Comparison of ENCODE assay signal across 8 mouse cellular contexts in the genomic region with DNA sequence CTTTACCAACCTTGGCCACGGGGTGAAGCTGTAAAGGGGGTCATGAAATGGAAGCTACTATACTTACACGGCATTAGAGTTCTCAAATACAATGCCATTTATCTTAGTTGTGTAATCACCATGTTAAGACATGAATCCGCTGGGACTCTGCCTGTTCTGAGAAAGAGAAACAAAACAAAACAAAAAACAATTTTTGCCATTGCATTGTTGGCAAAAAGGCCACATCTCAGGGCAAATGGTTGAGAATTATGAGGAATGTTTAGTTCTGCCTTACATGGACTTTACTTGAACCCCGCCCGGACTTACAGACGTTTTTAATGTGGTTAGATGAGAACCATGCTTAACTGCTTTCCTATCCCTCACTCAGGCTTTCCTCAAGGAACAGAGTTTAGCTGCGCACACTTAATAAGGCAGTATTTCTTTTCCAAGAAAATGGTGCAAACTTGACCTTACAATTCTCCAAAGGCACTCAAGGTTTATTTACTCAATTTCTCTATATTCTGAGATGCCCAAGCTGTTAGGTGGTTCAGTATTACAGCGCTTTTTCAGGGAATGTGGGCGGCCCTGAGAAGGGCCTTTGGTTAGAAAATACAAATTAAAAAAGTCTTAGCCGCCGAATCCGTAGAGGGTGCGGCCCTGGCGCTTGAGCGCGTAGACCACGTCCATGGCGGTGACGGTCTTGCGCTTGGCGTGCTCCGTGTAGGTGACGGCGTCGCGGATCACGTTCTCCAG. TPM values are rescaled to one million over a fixed set of nuclear protein-coding genes. Genes with fewer than 3 reads are reported as not detected.
DNase-seq lines count a peak whose midpoint lies in the region; ATAC-seq and TF ChIP-seq lines count a peak whose summit lies in the region.

No protein-coding gene starts in this region.

- WGBS in kidney, adult 2 months: 4% methylated on average over 25 of the region's 27 CpGs
- WGBS in embryonic facial prominence, embryonic 11.5 days: 2% methylated on average over 18 of the region's 27 CpGs
- WGBS in intestine, postnatal 0 days: under 1% methylated on average over 19 of the region's 27 CpGs
- 1% methylated on average over 23 of the region's 27 CpGs for WGBS in neural tube, embryonic 13.5 days

- peak overlapping the region; percentile 71 for H3K4me3 ChIP-seq in kidney, adult 2 months (ENCODE audit: insufficient read depth, low read depth, low read length)
- peak overlapping the region; percentile 41 for H3K4me3 ChIP-seq in embryonic facial prominence, embryonic 11.5 days (ENCODE audit: low read depth, low read length)
- H3K4me3 ChIP-seq in intestine, postnatal 0 days (ENCODE audit: low read depth, low read length): peak overlapping the region; percentile 44
- H3K4me3 ChIP-seq in neural tube, embryonic 13.5 days: peak overlapping the region; percentile 59

- H3K9ac ChIP-seq in embryonic facial prominence, embryonic 11.5 days (replicated peaks; ENCODE audit: low read length): peak overlapping the region; percentile 64
- H3K9ac ChIP-seq in intestine, postnatal 0 days (ENCODE audit: low read depth, low read length): peak overlapping the region; percentile 26
- H3K9ac ChIP-seq in neural tube, embryonic 13.5 days: peak overlapping the region; percentile 60

- TF ChIP-seq POLR2A in kidney, adult 2 months (IDR thresholded peaks at IDR 0.05; ENCODE audit: low read depth, low read length): no peak

- TF ChIP-seq CTCF in kidney, adult 2 months (conservative IDR thresholded peaks at IDR 0.05; ENCODE audit: insufficient read depth, insufficient read length, low read depth, low read length): no peak
- TF ChIP-seq CTCF in intestine, postnatal 0 days (IDR thresholded peaks at IDR 0.05; ENCODE audit: low read depth): peak; percentile 39

- H3K4me1 ChIP-seq in kidney, adult 2 months (ENCODE audit: control insufficient read depth, insufficient read depth, low read length): peaks cover 12% of the 10 kb centered on the region; the same call in 1 of the 2 replicates
- no peaks in the 10 kb centered on the region for H3K4me1 ChIP-seq in embryonic facial prominence, embryonic 11.5 days (ENCODE audit: control insufficient read depth, insufficient read depth, low read length)
- peaks cover 12% of the 10 kb centered on the region for H3K4me1 ChIP-seq in intestine, postnatal 0 days (replicated peaks; ENCODE audit: control insufficient read depth, insufficient read depth, low read length)
- peaks cover 34% of the 10 kb centered on the region for H3K4me1 ChIP-seq in neural tube, embryonic 13.5 days (replicated peaks)

- H3K36me3 ChIP-seq in kidney, adult 2 months (ENCODE audit: control insufficient read depth, insufficient read depth, low read length): no peaks in the 10 kb centered on the region
- no peaks in the 10 kb centered on the region for H3K36me3 ChIP-seq in embryonic facial prominence, embryonic 11.5 days (replicated peaks; ENCODE audit: control insufficient read depth, insufficient read depth, low read depth, low read length)
- H3K36me3 ChIP-seq in intestine, postnatal 0 days (ENCODE audit: control insufficient read depth, insufficient read depth): no peaks in the 10 kb centered on the region
- H3K36me3 ChIP-seq in neural tube, embryonic 13.5 days: no peaks in the 10 kb centered on the region

- H3K9me3 ChIP-seq in embryonic facial prominence, embryonic 11.5 days (replicated peaks; ENCODE audit: control insufficient read depth, low read length): no peaks in the 10 kb centered on the region
- H3K9me3 ChIP-seq in intestine, postnatal 0 days (ENCODE audit: control insufficient read depth): no peaks in the 10 kb centered on the region
- no peaks in the 10 kb centered on the region for H3K9me3 ChIP-seq in neural tube, embryonic 13.5 days

- no peaks in the 10 kb centered on the region for H3K27me3 ChIP-seq in kidney, adult 2 months (replicated peaks; ENCODE audit: control insufficient read depth, insufficient read depth, low read length)
- H3K27me3 ChIP-seq in embryonic facial prominence, embryonic 11.5 days (ENCODE audit: control insufficient read depth, insufficient read depth, low read length): no peaks in the 10 kb centered on the region
- no peaks in the 10 kb centered on the region for H3K27me3 ChIP-seq in intestine, postnatal 0 days (replicated peaks; ENCODE audit: control insufficient read depth, insufficient read depth, low read length)
- H3K27me3 ChIP-seq in neural tube, embryonic 13.5 days: no peaks in the 10 kb centered on the region

- DNase-seq in kidney, adult 2 months: no peak
- DNase-seq in kidney, postnatal 10 days: no peak
- DNase-seq in ES-CJ7 (ENCODE audit: low read depth, low spot score): peak; percentile 81
- DNase-seq in embryonic facial prominence, embryonic 11.5 days (ENCODE audit: low spot score): peak; percentile 72
- no peak for DNase-seq in gastrocnemius, postnatal 10 days
- DNase-seq in urinary bladder, postnatal 14 days (ENCODE audit: low spot score): no peak

- ATAC-seq in embryonic facial prominence, embryonic 11.5 days (replicated peaks; ENCODE audit: insufficient number of reproducible peaks, low FRiP score, low TSS enrichment, low read depth): no peak; the same call in 1 of the 2 replicates
- no peak for ATAC-seq in intestine, postnatal 0 days
- peak; percentile 21 for ATAC-seq in neural tube, embryonic 13.5 days (ENCODE audit: low read depth)

- H3K4me2 ChIP-seq in embryonic facial prominence, embryonic 11.5 days (ENCODE audit: low read depth, low read length): peak overlapping the region; percentile 67
- peak overlapping the region; percentile 88 for H3K4me2 ChIP-seq in intestine, postnatal 0 days (replicated peaks; ENCODE audit: low read depth)
- H3K4me2 ChIP-seq in neural tube, embryonic 13.5 days: peak overlapping the region; percentile 79

- H3K27ac ChIP-seq in kidney, adult 2 months (ENCODE audit: insufficient read depth, low read depth, low read length): no peak overlapping the region; the same call in 1 of the 2 replicates
- H3K27ac ChIP-seq in embryonic facial prominence, embryonic 11.5 days (replicated peaks; ENCODE audit: low read depth, low read length): peak overlapping the region; percentile 85
- H3K27ac ChIP-seq in intestine, postnatal 0 days (ENCODE audit: low read depth, low read length): peak overlapping the region; percentile 85
- peak overlapping the region; percentile 90 for H3K27ac ChIP-seq in neural tube, embryonic 13.5 days (replicated peaks)

RNA-seq across cellular contexts. Expression of gene Hist1h4a, which starts 0.6 kb away (rescaled TPM):
- 0.91 and 2.3 TPM in 2 replicates for polyA plus RNA-seq in kidney, adult 2 months (2012; rRNA removed)
- polyA plus RNA-seq in embryonic facial prominence, embryonic 11.5 days (2014; fragmentation: Nextera tagmentation; extraction: Ambion mirVana): not detected in 2 replicates
- 0.43 TPM in 1 of 2 replicates, not detected in the other for polyA plus RNA-seq in intestine, postnatal 0 days (2015; fragmentation: Nextera tagmentation; extraction: Ambion mirVana)
- 1.1 TPM in 1 of 2 replicates, not detected in the other for polyA plus RNA-seq in neural tube, embryonic 13.5 days (2015; fragmentation: Nextera tagmentation; extraction: Ambion mirVana)
- total RNA-seq in gastrocnemius, postnatal 10 days (2021): 100 to 1,000 TPM; 140 to 160 TPM

RNA-seq across cellular contexts. Expression of gene Hist1h3a, which starts 1.8 kb away (rescaled TPM):
- polyA plus RNA-seq in kidney, adult 2 months (2012; rRNA removed): 0.74 and 1.5 TPM in 2 replicates
- polyA plus RNA-seq in embryonic facial prominence, embryonic 11.5 days (2014; fragmentation: Nextera tagmentation; extraction: Ambion mirVana): 4.0 and 4.3 TPM in 2 replicates
- 4.1 and 4.5 TPM in 2 replicates for polyA plus RNA-seq in intestine, postnatal 0 days (2015; fragmentation: Nextera tagmentation; extraction: Ambion mirVana)
- 1.1 and 1.5 TPM in 2 replicates for polyA plus RNA-seq in neural tube, embryonic 13.5 days (2015; fragmentation: Nextera tagmentation; extraction: Ambion mirVana)
- 100 to 1,000 TPM; 159 to 176 TPM for total RNA-seq in gastrocnemius, postnatal 10 days (2021)

RNA-seq across cellular contexts. Expression of gene Hist1h1a, which starts 3.1 kb away (rescaled TPM):
- 0.22 TPM in 1 of 2 replicates, not detected in the other for polyA plus RNA-seq in kidney, adult 2 months (2012; rRNA removed)
- 4.5 and 5.0 TPM in 2 replicates for polyA plus RNA-seq in embryonic facial prominence, embryonic 11.5 days (2014; fragmentation: Nextera tagmentation; extraction: Ambion mirVana)
- 0.60 and 0.85 TPM in 2 replicates for polyA plus RNA-seq in intestine, postnatal 0 days (2015; fragmentation: Nextera tagmentation; extraction: Ambion mirVana)
- polyA plus RNA-seq in neural tube, embryonic 13.5 days (2015; fragmentation: Nextera tagmentation; extraction: Ambion mirVana): not detected in 2 replicates
- 100 to 1,000 TPM; 124 to 147 TPM for total RNA-seq in gastrocnemius, postnatal 10 days (2021)

RNA-seq across cellular contexts. Expression of gene Hist1h4b, which starts 3.6 kb away (rescaled TPM):
- polyA plus RNA-seq in kidney, adult 2 months (2012; rRNA removed): 3.1 and 5.3 TPM in 2 replicates
- 7.4 and 10.1 TPM in 2 replicates for polyA plus RNA-seq in embryonic facial prominence, embryonic 11.5 days (2014; fragmentation: Nextera tagmentation; extraction: Ambion mirVana)
- polyA plus RNA-seq in intestine, postnatal 0 days (2015; fragmentation: Nextera tagmentation; extraction: Ambion mirVana): 0.76 and 1.4 TPM in 2 replicates
- polyA plus RNA-seq in neural tube, embryonic 13.5 days (2015; fragmentation: Nextera tagmentation; extraction: Ambion mirVana): 2.3 TPM in 1 of 2 replicates, not detected in the other
- total RNA-seq in gastrocnemius, postnatal 10 days (2021): 100 to 1,000 TPM; 131 to 149 TPM

RNA-seq across cellular contexts. Expression of gene Hist1h3b, which starts 8.3 kb away (rescaled TPM):
- 0.88 and 1.4 TPM in 2 replicates for polyA plus RNA-seq in kidney, adult 2 months (2012; rRNA removed)
- polyA plus RNA-seq in embryonic facial prominence, embryonic 11.5 days (2014; fragmentation: Nextera tagmentation; extraction: Ambion mirVana): 8.3 and 10.5 TPM in 2 replicates
- polyA plus RNA-seq in intestine, postnatal 0 days (2015; fragmentation: Nextera tagmentation; extraction: Ambion mirVana): 1.3 and 1.5 TPM in 2 replicates
- 0.96 and 2.3 TPM in 2 replicates for polyA plus RNA-seq in neural tube, embryonic 13.5 days (2015; fragmentation: Nextera tagmentation; extraction: Ambion mirVana)
- 100 to 1,000 TPM; 213 to 261 TPM for total RNA-seq in gastrocnemius, postnatal 10 days (2021)

Comparison
In these comparisons a context has a peak if more than half of its experiments do, and no peak if none do; other contexts are left out.
1. DNase-seq: peak in ES-CJ7 (single experiment) and embryonic facial prominence, embryonic 11.5 days (single experiment); none in kidney, adult 2 months (single experiment), kidney, postnatal 10 days (single experiment), gastrocnemius, postnatal 10 days (single experiment) and urinary bladder, postnatal 14 days (single experiment).
2. Peak in every context shown above with its lines, with median percentiles within 50 percentile points of each other: H3K4me3 ChIP-seq, H3K4me2 ChIP-seq and H3K9ac ChIP-seq.